Mouse (Mus musculus) common myeloid progenitor, adult 5-6 weeks (primary cell): Measurements from ENCODE around the gene Stox1. TPM values are rescaled to one million over a fixed set of nuclear protein-coding genes. Genes with fewer than 3 reads are reported as not detected.

Experiments
- ATAC-seq: replicated peaks from 2 replicates; pipeline ENCODE4 v1.8.0; 2016; ENCODE audit warnings: low read depth, mild to moderate bottlenecking, moderate TSS enrichment, inconsistent platforms; ENCODE audit not compliant: poor library complexity, severe bottlenecking
- total RNA-seq: library from RNA; stranded (forward); fragments of 200-1000, 187-1606 nt; gene quantifications from 2 replicates; pipeline ENCODE4 v1.2.3, GENCODE M21; 2017

The Stox1 gene
- total RNA-seq, 1 experiment from 2014 or later: 0.73 TPM

DNA sequence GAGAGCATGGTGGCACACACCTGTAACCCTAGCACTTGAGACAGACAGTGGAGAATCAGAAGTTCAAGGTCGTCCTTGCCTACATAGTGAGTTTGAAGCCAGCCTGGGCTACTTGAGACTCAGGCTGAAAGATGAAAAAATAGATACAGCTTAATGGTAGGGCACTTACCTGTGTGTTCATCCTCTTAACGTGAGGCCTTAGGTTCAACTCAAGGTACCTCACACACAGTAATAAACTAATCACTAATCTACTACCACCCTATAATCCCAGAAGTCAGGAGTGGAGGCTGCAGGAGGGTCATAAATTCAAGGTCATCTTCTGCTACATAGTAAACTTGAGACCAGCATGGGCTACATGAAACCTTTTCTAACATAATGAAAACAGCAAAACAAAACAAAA, 57.5 kb downstream of the Stox1 start:
- ATAC-seq: no peak

DNA sequence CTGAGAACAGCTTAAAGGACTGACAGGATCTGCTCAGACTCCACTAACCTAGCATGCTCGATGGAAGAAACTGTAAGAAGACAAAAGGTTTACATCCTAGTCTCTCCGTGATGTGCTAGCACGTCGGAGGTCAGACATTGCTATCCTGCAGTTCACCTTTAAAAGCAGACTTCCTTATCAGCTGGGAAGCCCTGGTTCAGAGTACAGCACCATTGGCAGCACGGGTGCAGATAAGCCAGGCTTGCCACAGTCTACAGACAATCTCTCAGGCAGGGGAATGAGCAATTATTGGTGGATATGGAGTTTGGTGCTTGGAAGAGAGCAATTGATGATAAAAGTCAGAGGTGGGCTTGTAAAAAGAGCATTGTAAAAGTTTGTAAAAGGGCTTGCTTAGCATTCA, 57.9 kb downstream of the Stox1 start:
- peak; percentile 37 for ATAC-seq

DNA sequence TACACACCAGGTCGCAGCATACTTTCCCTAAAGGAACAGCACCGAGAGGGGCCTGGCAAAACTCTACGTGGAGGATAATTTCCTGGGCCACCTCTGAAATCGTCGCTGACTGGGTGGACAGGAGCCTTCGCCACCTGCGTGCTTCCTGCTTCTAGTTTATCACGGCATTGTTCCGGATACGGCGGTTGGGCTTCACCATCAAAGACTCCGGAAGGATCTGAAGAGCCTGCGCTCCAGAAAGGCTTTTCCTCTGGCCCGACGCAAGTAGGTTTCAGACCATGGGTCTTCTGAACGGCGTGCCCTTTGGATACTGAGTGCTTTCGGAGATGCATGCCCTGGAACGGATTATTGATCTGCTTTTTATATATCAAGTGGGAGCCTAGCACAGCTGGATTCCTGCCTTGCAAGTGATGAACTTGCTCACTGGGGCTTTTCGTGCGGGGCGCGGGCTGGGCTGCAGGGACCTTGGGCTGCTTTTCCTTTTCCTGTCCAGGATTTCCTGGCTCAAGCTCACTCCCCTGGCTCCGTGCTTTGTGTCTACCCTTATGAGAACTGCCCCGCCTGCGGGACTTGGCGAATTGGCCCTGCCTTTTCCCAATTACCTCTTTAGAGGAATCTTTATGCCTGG, 60.9 kb downstream of the Stox1 start:
- peak; percentile 72 for ATAC-seq

DNA sequence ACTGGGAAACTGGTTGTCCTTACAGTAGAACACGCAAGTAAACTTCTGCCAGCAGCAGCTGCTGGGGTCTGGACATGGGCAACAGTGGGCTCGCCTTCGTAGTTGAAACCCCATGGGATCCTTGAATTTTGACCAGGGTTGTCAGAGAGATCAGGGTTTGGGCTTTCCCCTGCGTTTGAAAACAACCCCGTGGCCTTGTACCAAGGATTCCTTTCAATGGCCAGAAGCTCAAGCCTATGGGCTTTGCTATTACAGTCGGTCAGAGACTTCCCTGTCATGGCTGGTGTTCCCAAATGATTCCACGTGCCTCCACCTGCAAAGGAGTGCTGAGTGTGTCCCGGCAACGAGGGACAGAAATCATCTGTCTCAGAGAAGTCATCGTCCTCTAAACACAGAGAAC, 61.8 kb downstream of the Stox1 start:
- no peak for ATAC-seq

DNA sequence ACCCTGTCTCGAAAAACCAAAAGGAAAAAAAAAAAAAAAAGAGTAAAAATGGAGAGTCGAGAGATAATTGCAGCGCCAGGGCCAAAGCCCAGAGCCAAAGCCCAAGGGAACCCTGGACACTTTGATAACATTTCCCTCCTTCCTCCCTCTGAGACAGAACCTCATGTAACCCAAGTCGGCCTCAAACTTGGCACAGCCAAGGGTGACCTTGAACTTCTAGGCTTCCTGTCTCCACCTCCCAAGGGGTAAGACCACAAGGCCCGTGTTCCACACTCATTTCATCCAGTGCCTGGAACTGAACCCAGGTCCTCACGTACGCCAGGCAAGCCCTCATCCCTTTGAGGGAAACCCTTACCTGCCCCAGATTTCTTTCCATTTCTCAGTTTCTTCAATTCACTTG, 69.2 kb downstream of the Stox1 start:
- ATAC-seq: no peak

DNA sequence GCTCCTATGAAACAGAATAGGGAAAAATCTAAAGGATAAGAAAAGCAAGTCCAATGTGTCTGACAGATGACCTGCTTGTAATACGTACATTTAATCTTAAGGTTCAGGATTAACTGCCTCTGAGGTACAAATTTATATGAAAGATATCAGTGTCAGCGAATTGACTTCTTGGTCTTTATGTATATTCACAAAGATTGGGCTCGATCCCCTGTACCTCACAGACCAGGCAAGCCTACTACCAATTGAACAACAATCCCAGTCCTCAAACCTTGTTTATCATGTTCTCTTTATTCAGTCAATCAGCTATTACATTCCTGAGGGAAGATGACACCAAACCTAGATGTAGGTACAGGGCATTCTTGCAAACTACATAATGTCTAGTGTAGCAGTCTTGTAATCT, 74.0 kb downstream of the Stox1 start:
- ATAC-seq: no peak

DNA sequence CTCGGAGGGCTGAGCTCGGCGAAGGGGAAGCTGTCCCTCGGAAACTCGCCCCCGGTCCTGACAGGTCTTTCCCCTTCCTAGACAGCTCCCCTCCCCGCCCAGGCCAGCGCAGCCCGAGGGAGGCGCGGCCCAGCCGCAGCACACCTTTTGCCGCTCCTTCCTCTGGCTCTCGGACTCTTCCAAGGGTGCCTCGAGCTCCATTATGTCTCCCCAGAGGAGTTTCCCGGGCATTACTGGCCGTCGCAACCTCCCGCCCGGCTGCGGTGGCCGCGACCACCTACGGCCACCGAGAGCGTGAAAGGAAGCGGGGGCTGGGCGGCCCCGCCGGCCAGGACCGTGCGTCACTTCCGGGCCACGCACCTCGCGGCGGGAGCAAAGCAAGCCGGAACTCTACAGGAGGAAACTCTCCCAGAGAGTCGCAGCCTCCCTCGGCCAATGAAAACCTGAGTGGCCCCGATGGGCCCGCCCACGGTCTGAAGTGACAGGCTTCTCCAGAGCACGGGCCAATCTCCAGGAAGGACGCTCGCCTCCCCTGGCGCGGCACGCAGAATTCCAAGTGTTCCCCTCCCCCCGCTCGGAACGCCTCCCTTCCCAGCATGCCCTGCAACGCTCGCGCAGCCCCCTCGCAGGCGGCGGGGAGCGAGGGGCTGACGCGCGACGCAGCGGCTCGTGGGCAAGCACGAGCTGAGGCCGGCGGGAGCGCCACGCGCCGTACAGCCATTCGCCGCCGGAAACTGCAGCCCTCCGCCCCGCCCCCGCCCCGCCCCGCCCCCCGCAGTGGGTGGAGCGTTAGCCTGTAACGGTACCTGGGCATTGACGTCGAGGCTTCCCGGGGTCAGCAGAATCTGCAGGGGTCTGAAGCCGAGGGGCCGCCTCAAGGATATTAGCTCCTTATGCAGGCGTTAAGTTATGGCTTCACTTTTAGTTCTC, 74.8 kb downstream of the Stox1 start, which contains the start of gene Ddx50:
Gene Ddx50 (minus strand): TSS at position 338 of the 930 bp plus-strand sequence.
- ATAC-seq: peak; percentile 95

DNA sequence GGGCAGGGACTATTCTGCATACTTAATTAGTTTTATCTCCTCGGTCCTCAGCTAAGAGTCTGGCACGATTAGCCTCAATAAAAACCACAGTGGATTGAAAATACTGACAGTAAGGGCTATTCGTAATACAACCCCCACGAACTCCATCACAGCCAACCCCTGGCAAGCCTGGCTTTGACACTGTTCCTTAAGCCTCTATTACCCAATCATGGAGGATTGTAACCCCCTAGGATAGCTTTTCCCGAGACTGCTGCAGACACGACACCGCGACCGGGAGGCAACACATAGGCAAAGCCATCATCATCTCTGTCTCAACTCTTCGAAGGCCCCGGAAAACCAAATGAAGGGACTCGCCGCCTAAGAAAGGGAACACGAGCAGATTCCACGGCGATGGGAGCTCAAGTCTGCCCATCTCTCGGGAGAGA, 75.6 kb downstream of the Stox1 start:
- ATAC-seq: no peak

Other genes with a start within 250 kb of the Stox1 start
- 76.1 and 81.7 TPM in 2 replicates for gene Vps26a, start 239.3 kb downstream of the Stox1 start, total RNA-seq
- 1,072 and 1,492 TPM in 2 replicates for gene Srgn, start 198.7 kb downstream of the Stox1 start, total RNA-seq
- gene Kif1bp, start 147.7 kb downstream of the Stox1 start, total RNA-seq: 13.7 and 19.9 TPM in 2 replicates
- gene Ddx21, start 123.8 kb downstream of the Stox1 start, total RNA-seq: 280 and 283 TPM in 2 replicates
- gene Ddx50, start 74.9 kb downstream of the Stox1 start, total RNA-seq: 109 and 111 TPM in 2 replicates
- 135 and 141 TPM in 2 replicates for gene Ccar1, start 66.2 kb upstream of the Stox1 start, total RNA-seq
- gene Tet1, start 182.9 kb upstream of the Stox1 start, total RNA-seq: 16.6 and 20.7 TPM in 2 replicates
- gene Slc25a16, start 194.5 kb upstream of the Stox1 start, total RNA-seq: 18.1 and 20.7 TPM in 2 replicates
- 32.5 and 37.6 TPM in 2 replicates for gene Dna2, start 220.9 kb upstream of the Stox1 start, total RNA-seq